Mouse (Mus musculus) left cerebral cortex, postnatal 14 days (tissue): ENCODE measurements around the gene Ccdc96. TPM values are rescaled to one million over a fixed set of nuclear protein-coding genes. Genes with fewer than 3 reads are reported as not detected.

Source experiments
- DNase-seq, 2 experiments: peaks; one replicate each; pipeline ENCODE4 v3.0.0; 2021 to 2022; ENCODE audit warnings: low spot score in 2 of 2, mixed read lengths in 1 of 2
- intact Hi-C: fragments of 180-260 bp; cut with DNase I; formaldehyde crosslinking; loops from one replicate; pipeline ENCODE4 v1.15.1; 2025
- total RNA-seq, 2 experiments: library from RNA; stranded (reverse); gene quantifications; 2 replicates each; pipeline ENCODE4 v1.2.3; 2021

Ccdc96 gene
- total RNA-seq, 2 experiments from 2014 or later, result 1.3 TPM

DNA sequence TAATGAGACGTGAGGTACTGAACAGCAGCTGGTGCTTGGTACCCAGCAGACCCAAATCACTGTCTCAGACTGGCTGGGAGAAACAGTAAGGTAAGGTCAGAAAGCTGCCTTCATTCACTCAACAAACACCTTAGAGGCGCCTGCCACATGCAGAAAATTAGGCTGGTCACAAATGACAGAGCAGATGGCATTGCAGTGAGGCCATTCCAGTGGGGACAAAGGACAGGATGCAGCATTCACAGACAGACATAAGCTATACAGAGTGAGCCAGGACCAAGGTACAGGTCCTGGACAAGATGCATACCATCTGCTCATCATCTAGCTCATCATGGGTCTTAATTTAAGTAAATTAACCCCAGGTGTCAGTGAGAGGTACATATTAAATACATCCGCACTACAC is 33.2 kb downstream of the Ccdc96 start:
- no peak for DNase-seq
- intact Hi-C loops, result no loop called here

DNA sequence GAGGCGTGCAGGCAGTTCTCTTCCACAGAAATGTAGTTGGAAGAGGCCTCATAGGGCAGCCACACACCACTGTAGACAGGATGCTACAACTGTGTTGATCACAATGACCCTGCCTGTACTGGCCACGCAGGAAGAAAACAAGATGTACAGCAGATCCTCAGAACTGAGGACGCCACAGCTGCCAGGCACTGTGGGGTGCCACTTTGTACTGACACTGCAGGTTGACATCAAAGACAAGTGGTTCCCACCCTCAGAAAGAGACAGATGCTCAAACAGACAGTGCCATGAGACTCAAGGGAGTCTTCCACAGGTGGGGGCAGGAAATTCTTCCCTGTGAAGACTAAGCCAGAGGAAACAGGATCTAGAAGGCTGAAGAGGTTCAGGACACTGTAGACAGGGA is 35.4 kb downstream of the Ccdc96 start:
- DNase-seq, result no peak
- intact Hi-C loops, result no loop called here

DNA sequence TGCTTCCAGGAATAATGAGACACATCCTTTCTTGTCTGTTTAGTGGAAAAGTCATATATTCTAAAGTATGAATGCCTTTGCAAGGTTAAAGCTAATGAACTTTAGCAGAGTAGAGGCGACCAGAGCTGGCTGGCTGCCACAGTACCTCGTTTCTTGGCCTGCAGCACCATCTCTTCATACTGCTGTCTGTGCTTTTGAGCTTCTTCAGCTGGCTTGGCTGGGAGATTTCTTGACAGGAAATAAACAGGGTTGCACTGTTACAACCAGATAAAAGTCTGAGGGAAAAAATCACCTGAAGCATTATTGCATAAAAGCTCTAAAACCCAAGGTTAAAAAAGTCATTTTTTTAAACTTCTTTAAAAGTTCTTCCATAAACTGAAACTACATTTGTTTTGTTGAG is 38.4 kb downstream of the Ccdc96 start:
- intact Hi-C loops, result no loop called here
- DNase-seq, result no peak

GRCm38 (mm10) chr5:36523219-36523703 is 38.9 kb downstream of the Ccdc96 start:
- no peak for DNase-seq
- intact Hi-C loops, result no loop called here

- intact Hi-C loops, result loop anchor here (5.0 kb wide), 1 partner anchor 217 kb away; no protein-coding TSS in a partner anchor
- no peak for DNase-seq
Observed at GRCm38 (mm10) chr5:36525216-36525615, 40.8 kb downstream of the Ccdc96 start.

DNA sequence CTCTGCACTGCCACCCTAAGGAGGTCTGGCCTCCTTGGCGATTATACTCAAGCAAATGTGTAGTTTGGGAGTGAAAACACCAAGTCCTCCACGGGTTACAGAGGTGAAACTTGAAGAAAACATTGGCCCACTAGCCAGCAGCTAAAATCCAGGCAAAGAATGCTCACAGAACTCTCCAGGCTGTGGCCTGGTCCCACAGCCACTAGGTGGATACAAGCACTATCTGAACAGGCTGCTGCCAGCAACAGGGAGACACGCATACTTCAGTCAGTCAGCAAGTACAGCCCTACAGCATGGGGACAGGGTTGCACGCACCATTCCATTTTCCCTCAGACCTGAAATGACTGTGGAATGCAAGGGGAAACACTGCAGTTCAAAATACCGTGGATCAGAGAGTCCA is 41.9 kb downstream of the Ccdc96 start:
- intact Hi-C loops, result loop anchor here (5.0 kb wide), 1 partner anchor 216 kb away; no protein-coding TSS in a partner anchor
- no peak for DNase-seq

GRCm38 (mm10) chr5:36526921-36527320 is 42.5 kb downstream of the Ccdc96 start:
- DNase-seq, result no peak
- intact Hi-C loops, result loop anchor here (5.0 kb wide), 1 partner anchor 215 kb away; no protein-coding TSS in a partner anchor

DNA sequence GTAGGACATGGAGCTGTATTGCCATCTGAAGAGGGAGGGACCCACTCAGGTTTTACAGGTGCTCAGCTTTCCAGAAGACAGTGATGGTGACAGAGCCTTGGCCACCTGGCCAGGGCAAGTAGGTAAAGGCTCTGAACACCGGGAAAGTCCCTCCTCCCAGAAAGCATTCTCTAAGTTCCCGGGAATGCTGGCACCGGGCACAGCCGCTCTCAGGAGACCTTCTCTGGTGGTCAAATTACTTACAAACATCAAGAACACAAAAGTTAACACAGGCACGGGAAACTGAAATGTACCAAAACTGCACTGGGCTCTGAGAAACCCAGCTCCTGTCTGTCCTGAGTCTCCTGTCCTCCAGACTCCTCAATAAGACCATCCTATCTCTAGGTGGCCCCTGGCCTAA is 45.3 kb downstream of the Ccdc96 start:
- intact Hi-C loops, result loop anchor here (5.0 kb wide), 2 partner anchors 53 to 213 kb away; no protein-coding TSS in a partner anchor

DNA sequence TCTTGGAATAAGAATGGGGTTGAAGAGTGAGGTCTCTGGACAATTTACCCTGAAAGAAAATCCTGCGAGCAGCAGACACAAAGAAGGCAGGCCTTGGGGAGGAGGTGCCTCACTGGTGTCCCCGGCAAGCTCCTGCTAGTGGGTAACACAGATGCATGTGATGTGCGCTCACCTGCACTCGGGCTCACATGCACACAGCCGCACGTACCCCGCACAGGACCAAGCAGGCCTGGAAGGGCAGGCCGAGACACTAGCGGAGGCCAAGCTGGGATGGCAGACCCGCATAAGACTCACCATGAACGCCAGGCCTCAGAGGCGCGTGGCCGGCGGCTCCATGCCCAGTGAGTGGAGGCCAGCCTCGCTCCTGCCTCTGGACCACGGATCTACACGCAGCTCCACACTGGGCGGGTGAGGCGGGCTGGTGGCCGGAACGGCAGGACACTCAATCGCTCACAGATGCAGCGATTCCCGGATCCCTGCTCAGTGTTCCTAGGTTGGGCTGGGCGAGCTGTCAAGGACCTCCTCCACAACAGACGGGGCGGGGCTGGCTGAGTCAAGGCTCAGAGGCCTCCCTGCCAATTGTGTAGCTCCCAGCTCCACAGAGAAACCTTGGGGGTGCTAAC is 45.9 kb downstream of the Ccdc96 start:
- intact Hi-C loops, result loop anchor here (5.0 kb wide), 1 partner anchor 52 kb away; no protein-coding TSS in a partner anchor
- DNase-seq, result peak; percentile 92

More for the DNA sequence above, 45.3 kb downstream of the Ccdc96 start:
- DNase-seq, result no peak

GRCm38 (mm10) chr5:36534455-36535030 is 50.2 kb downstream of the Ccdc96 start:
- intact Hi-C loops, result loop anchor here (5.0 kb wide), 1 partner anchor 48 kb away; no protein-coding TSS in a partner anchor
- no peak for DNase-seq

DNA sequence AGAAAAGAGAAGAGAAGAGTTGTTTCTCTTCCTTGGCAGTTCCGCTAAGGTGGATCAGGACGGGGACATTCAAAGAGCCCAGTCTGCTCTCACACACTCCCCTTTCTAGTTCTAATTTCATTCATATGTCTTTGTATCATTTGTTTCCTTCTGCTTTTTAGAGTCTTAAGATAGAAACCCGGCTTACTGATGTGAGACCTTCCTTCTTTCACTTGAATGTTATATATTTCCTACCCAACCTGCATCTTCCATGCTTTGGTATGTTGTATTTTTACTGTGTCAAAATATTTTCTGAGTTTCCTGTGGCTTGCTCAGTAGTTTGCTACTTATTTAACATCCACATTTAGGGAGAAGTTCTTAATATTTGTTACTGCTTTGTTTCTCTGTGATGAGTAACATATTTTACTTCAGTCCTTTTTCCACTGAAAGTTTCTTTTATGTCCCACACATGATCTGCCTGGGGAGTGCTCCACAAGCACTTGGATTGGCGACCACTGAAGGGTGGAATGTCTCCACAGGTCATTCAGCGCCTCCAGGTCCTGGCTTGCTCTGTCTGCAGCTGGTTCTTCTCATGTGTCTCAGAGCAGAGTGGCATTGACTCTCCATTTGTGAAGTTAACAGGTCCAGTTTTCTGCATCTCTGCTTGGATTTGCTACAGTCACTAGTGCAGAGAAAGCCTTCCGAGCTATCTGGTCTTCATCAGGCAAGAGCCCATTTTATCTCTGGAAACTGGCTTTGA is 51.2 kb downstream of the Ccdc96 start:
- DNase-seq, result no peak
- intact Hi-C loops, result no loop called here

GRCm38 (mm10) chr5:36536424-36536823 is 52.0 kb downstream of the Ccdc96 start:
- intact Hi-C loops, result no loop called here
- no peak for DNase-seq

Other genes with a start within 250 kb of the Ccdc96 start
- 10 to 100 TPM; 48.2 to 49.2 TPM for gene Sorcs2, start 86.4 kb upstream of the Ccdc96 start, total RNA-seq
- gene Grpel1, start 19.6 kb upstream of the Ccdc96 start, total RNA-seq, result 10 to 100 TPM; 20.4 to 20.8 TPM
- 10 to 100 TPM; 26.5 to 29.1 TPM for gene Tada2b, start 303 bp upstream of the Ccdc96 start, total RNA-seq
- gene Tbc1d14, start 108.7 kb downstream of the Ccdc96 start, total RNA-seq, result 10 to 100 TPM; 77.9 to 82.0 TPM
- gene D5Ertd579e, start 211.4 kb downstream of the Ccdc96 start, total RNA-seq, result 10 to 100 TPM; 88.8 to 95.6 TPM